Mouse (Mus musculus): Measurements from ENCODE around the gene Fbn1. TPM values are rescaled to one million over a fixed set of nuclear protein-coding genes. Genes with fewer than 3 reads are reported as not detected.

Gene Fbn1
- total and polyA plus RNA-seq, 3 experiments = 0.04 to 0.17 (median 0.09) TPM

DNA sequence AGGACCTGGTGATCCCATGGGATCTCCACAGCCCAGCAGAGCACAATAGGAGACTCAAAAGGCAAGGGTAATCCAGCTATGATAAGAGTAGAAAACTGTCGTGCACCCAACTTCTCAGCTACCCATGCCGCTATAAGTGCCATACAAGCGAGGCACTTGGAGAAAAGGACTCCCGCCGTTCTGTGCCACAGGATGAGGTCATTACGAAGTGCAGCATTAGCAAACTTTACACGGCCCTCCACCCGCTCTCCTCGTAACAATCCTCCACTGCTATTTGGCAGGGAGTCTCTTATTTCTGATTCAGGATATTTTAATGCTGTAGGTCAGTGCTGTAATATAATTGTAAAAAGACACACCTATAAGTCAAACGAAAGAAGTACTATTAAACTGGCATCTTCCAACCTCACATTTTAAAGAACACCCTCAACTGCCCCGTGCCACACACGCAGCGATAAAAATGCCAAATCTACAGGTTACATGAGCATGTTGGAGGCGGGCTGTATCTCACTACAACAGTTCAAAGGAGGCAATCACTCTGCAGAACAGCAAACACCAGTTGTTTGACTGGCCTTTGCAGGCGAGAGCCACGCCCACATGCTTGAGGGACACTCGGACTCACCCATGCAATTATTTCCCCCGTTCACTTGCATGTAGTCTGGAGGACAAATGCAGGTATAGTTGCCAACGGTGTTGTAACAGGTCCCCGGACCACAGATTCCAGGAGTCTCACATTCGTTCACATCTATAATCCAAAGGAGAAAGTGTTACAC is 165.4 kb downstream of the Fbn1 start:
- dilution Hi-C loops (cut with MboI; ENCODE audit: extremely low pct_ligation_motif_present, extremely low pct_unique_long_range_greater_than_20kb, low sequenced_read_pairs) (no loop called here), in situ Hi-C loops (cut with MboI; ENCODE audit: low pct_ligation_motif_present, low pct_unique_long_range_greater_than_20kb, low sequenced_read_pairs) (no loop called here)

DNA sequence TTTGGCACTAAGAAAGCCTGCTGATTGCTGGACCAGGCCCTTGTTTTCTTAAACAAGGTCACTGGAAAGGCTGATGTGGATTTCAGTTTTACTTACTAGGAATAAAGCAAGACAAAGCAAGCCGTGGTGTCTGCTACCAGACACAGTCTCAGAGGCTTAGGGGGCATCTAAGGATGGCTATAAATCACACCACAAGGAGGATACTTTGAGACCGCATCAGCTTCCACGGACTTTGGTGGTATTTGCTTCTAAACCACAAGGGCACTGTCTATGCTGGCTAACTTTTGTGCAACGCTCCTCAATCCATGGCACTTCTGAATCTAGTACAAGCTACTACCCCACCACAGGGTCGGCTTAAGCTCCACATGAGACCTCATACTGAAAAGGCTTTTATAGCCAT is 167.4 kb downstream of the Fbn1 start:
- H3K27ac ChIP-seq (ENCODE audit: insufficient read depth, low read depth) = no peak overlapping the region
- H3K4me2 ChIP-seq (ENCODE audit: insufficient read depth, low read depth, poor library complexity, severe bottlenecking) = no peak overlapping the region
- TF ChIP-seq NELFE (IDR thresholded peaks at IDR 0.05; ENCODE audit: low read depth, low read length) = no peak
- TF ChIP-seq MAX (IDR thresholded peaks at IDR 0.05; ENCODE audit: low read length) = no peak
- TF ChIP-seq IRF4 (IDR thresholded peaks at IDR 0.05; ENCODE audit: low read depth, low read length) = no peak
- TF ChIP-seq ZC3H11A (IDR thresholded peaks at IDR 0.05; ENCODE audit: low read depth, low read length) = no peak
- no peak for TF ChIP-seq POLR2A (IDR thresholded peaks at IDR 0.05; ENCODE audit: low read depth, low read length)
- no peak for TF ChIP-seq GABPA (IDR thresholded peaks at IDR 0.05; ENCODE audit: insufficient replicate concordance, low read depth, low read length)
- TF ChIP-seq ZKSCAN1 (IDR thresholded peaks at IDR 0.05; ENCODE audit: borderline replicate concordance, low read depth, low read length) = no peak
- TF ChIP-seq ELF1 (IDR thresholded peaks at IDR 0.05; ENCODE audit: low read depth, low read length) = no peak
- no peak for TF ChIP-seq TCF12 (IDR thresholded peaks at IDR 0.05; ENCODE audit: low read depth, low read length)
- no peak for TF ChIP-seq ETS1 (conservative IDR thresholded peaks at IDR 0.05; ENCODE audit: low read depth, low read length)
- no peak for TF ChIP-seq CTCF (conservative IDR thresholded peaks at IDR 0.05 in 1 of 2, IDR thresholded peaks at IDR 0.05 in 1 of 2; ENCODE audit: low read depth in 2 of 2, low read length in 2 of 2)
- no peak for TF ChIP-seq EP300 (IDR thresholded peaks at IDR 0.05; ENCODE audit: low read length)
- TF ChIP-seq MEF2A (IDR thresholded peaks at IDR 0.05; ENCODE audit: borderline replicate concordance, low read depth, low read length) = no peak
- no peak for TF ChIP-seq SIN3A (IDR thresholded peaks at IDR 0.05; ENCODE audit: low read length)
- no peak for TF ChIP-seq HCFC1 (IDR thresholded peaks at IDR 0.05; ENCODE audit: low read depth, low read length)
- no peak for TF ChIP-seq KAT2A (IDR thresholded peaks at IDR 0.05; ENCODE audit: insufficient replicate concordance, low read length)
- TF ChIP-seq CHD1 (IDR thresholded peaks at IDR 0.05; ENCODE audit: low read depth, low read length) = no peak
- TF ChIP-seq PAX5 (IDR thresholded peaks at IDR 0.05; ENCODE audit: low read length) = no peak
- no peak for TF ChIP-seq ZMIZ1 (IDR thresholded peaks at IDR 0.05; ENCODE audit: low read depth, low read length)
- H3K4me1 ChIP-seq (ENCODE audit: control insufficient read depth in 1 of 2, insufficient read depth in 2 of 2) = peaks cover 0 to 3% of the 10 kb centered on the region in 2 experiments; a peak in 1 of 4 replicates
- DNase-seq (ENCODE audit: extremely low read depth) = no peak
- no peaks in the 10 kb centered on the region for H3K36me3 ChIP-seq (replicated peaks in 1 of 2; ENCODE audit: control insufficient read depth in 1 of 2, insufficient read depth in 1 of 2, low read length in 1 of 2)
- no peaks in the 10 kb centered on the region for H3K9me3 ChIP-seq (replicated peaks; ENCODE audit: low read length)
- no peaks in the 10 kb centered on the region for H3K79me2 ChIP-seq (replicated peaks; ENCODE audit: control insufficient read depth, extremely low read depth, insufficient read depth, poor library complexity, severe bottlenecking)
- dilution Hi-C loops (cut with MboI; ENCODE audit: extremely low pct_ligation_motif_present, extremely low pct_unique_long_range_greater_than_20kb, low sequenced_read_pairs) = no loop called here
- in situ Hi-C loops (cut with MboI; ENCODE audit: low pct_ligation_motif_present, low pct_unique_long_range_greater_than_20kb, low sequenced_read_pairs) = no loop called here
- H3K4me3 ChIP-seq (replicated peaks in 1 of 3; ENCODE audit: low read depth in 2 of 3, low read length in 2 of 3, poor library complexity in 1 of 3) = no peak overlapping the region
- no peak overlapping the region for H3K9ac ChIP-seq (ENCODE audit: insufficient read depth, low read depth)
- H3K27me3 ChIP-seq (replicated peaks) = no peaks in the 10 kb centered on the region

More for the DNA sequence above, 165.4 kb downstream of the Fbn1 start:
- Histone ChIP-seq H3K27ac (ENCODE audit: insufficient read depth, low read depth) (no peak overlapping the region), H3K4me3 (replicated peaks in 1 of 3; ENCODE audit: low read depth in 2 of 3, low read length in 2 of 3, poor library complexity in 1 of 3) (no peak overlapping the region), H3K27me3 (replicated peaks) (no peaks in the 10 kb centered on the region), H3K4me2 (ENCODE audit: insufficient read depth, low read depth, poor library complexity, severe bottlenecking) (no peak overlapping the region), H3K9ac (ENCODE audit: insufficient read depth, low read depth) (no peak overlapping the region), H3K4me1 (ENCODE audit: control insufficient read depth in 1 of 2, insufficient read depth in 2 of 2) (no peaks in the 10 kb centered on the region), H3K36me3 (replicated peaks in 1 of 2; ENCODE audit: control insufficient read depth in 1 of 2, insufficient read depth in 1 of 2, low read length in 1 of 2) (no peaks in the 10 kb centered on the region), H3K79me2 (replicated peaks; ENCODE audit: control insufficient read depth, extremely low read depth, insufficient read depth, poor library complexity, severe bottlenecking) (no peaks in the 10 kb centered on the region), H3K9me3 (replicated peaks; ENCODE audit: low read length) (no peaks in the 10 kb centered on the region)
- TF ChIP-seq MEF2A (IDR thresholded peaks at IDR 0.05; ENCODE audit: borderline replicate concordance, low read depth, low read length) (no peak), RCOR1 (conservative IDR thresholded peaks at IDR 0.05; ENCODE audit: low read depth, low read length) (no peak), NRF1 (IDR thresholded peaks at IDR 0.05; ENCODE audit: low read depth, low read length) (no peak), MYC (IDR thresholded peaks at IDR 0.05; ENCODE audit: low read depth, low read length) (no peak)
- DNase-seq (ENCODE audit: extremely low read depth) = no peak
